Mouse (Mus musculus) adrenal gland, adult 18-20 months (tissue): Measurements from ENCODE around the gene Rtkn2. TPM values are rescaled to one million over a fixed set of nuclear protein-coding genes. Genes with fewer than 3 reads are reported as not detected.
"Not testable (repeated sequence)": the region's sequence is repeated elsewhere in the genome, so short reads cannot be mapped to it uniquely, and the experiment has no call there.

Source experiments
- DNase-seq, 2 experiments: peaks; one replicate each; pipeline ENCODE4 v3.0.0; 2021 to 2022; ENCODE audit warnings: low spot score in 2 of 2
- total RNA-seq, 2 experiments: library from RNA; stranded (reverse); gene quantifications; 1 replicate in 1 of 2; 2 replicates in 1 of 2; pipeline ENCODE4 v1.2.3; 2021

The Rtkn2 gene
- total RNA-seq, 2 experiments from 2014 or later, result 0.13 to 0.27 TPM

DNA sequence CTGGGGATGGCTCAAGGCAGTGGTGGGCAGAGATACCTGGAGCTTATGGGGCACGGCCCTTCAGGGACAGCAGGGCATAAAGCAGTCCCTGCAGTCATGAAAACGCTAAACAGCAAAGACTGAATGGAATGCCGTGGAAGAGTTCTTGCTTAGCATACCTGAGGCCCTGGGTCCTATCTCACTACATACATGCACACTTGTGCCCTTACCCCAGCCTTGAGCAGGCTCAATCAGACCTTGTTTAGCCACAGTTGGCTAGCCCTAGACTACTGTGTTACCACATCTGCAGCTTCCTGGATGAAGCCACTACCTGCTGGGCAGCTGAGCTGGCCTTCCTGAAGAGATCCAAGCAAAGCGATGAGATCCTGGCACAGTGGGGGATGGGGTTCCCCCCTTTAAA, 93.3 kb downstream of the Rtkn2 start:
- no peak for DNase-seq

DNA sequence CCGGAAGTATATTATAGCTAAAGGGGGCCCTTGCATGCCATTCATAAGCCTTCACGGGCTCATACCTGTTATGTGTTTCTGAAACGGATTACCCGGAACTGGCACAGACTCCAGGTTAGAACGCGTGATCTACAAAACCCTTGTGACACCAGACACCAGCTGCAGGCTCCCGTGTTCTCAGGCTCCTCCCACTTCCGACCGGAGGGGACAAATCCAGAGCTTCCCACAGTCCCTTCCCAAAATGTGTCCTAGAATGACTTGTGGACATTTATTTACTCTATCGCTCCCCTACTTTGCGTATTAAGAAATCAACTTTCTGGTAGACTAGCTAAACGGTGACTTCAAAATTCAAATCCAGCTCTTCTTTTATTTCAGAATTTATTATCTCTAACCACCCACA, 94.9 kb downstream of the Rtkn2 start:
- DNase-seq, result no peak

DNA sequence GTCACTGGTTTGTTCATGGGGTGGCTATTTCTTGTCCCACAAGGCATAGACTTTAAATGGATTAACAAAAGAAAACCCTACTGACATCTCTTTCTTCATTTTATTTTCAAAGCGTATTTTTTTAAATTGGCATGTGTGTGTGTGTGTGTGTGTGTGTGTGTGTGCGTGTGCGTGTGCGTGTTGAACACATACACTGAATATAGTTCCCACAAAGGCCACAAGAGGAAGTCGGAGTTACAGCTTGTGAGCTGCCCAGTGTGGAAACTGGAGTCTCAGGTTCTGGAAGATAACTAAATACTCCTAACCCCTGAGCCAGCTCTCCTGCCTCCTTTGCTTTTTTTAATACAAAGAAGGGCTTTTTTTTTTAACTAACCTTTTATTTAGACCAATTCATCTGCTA, 95.8 kb downstream of the Rtkn2 start:
- no peak for DNase-seq

DNA sequence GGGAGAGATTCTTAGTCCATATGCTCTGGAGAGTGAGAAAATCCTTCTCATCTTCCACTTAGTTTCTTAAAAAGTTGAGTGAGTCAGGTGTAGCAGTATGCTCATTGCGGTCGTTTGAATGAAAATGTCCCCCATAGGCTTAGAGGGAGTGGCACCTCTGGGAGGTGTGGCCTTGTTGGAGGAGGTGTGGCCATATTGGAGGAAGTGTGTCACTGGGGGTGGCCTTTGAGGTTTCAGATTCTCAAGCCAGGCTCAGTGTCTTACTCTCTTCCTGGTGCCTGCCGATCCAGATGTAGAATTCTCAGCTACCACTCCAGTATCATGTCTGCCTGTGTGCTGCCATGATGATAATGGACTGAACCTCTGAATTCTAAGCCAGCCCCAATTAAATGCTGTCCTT, 99.3 kb downstream of the Rtkn2 start:
- DNase-seq, result no peak

DNA sequence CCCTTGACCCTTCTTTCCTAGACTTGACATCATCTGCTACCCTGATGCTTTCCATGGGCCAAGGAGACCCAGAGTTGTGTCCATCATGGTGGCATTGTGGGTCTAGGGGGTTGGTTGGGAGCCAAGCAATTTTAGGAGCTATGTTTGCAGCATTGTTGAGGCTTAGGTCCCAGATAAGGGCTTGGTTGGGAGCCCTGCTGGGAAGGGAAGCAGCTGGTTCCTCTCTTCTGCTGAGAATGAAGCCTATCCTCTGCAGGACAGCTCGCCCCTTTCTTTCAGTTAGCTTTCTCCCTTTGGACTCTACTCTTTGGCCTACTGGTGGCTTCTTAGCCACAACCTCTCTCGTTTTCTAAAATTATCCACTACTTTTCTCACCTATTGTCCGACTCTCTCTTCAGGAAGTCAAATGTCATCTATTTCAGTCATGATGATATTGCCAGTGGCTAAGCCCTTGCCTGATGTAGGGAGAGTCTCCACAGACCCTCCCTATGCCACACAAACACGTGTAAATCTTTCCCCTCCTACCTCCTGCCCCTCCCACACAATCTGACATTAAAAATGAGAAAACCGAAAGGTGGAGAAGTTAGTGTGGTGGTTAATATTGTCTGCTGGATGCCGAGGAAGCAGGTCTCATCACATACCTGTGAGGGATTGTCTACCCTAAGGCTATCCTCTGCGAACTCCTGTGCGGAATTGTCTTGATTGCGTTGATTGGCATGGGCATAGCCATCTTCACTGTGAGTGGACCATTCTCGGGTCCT, 100.7 kb downstream of the Rtkn2 start:
- no peak for DNase-seq

DNA sequence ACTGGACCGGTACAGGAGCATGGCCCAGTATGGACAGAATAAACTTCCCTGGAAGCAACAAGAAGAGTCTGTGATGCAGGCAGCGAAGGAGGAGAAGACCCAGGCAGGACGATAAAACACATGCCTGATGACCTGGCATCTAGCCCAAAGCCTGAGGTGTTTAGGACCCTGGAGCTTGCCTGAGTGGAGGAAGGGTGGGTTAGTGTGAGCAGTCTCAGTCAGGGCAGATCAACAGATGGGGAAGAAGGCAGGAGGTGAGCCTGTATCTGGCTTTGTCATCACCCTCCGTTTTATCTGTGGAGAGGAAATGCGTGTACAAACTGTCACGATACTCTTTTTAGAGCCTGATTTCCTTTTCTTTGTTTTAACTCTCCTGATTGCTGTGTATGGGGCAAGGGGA, 102.3 kb downstream of the Rtkn2 start:
- DNase-seq, result no peak

DNA sequence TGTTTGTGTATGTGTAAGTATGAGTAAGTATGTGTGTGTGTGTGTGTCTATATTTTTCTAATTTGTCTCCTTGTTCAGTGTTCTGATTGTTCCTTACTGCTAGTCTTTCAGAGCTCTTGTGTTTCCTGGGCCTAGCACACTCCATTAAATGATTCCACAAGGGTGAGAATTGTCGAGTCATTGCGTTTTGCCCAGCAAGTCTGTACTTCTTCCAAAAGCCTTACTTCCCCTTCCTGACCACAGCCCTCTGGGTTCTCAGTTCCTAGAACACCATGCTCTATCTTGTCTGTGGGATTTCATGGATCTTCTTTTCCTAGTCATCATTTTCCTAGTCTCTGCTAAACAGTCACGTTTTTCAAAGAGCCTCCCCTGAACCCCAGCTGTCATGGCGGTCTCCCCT, 106.2 kb downstream of the Rtkn2 start:
- DNase-seq, result no peak

DNA sequence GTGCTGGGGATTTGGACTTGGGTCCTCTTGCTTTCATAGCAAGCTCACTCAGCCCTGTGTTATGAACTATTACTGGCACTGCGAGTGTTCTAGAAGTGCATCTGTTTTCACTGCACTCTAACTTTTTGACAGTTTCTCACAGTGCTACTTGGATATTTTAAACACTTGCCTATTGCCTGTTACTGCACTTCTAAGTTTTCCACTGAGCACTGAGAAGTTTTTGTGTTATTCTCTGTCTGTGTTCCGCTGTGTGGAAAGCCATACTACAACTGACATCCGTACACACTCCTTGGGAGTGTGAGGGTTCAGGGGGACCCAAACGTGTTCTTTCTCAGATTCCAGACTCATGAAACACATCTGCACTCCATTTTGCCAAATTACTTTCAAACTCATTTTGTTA, 107.6 kb downstream of the Rtkn2 start:
- no peak for DNase-seq

DNA sequence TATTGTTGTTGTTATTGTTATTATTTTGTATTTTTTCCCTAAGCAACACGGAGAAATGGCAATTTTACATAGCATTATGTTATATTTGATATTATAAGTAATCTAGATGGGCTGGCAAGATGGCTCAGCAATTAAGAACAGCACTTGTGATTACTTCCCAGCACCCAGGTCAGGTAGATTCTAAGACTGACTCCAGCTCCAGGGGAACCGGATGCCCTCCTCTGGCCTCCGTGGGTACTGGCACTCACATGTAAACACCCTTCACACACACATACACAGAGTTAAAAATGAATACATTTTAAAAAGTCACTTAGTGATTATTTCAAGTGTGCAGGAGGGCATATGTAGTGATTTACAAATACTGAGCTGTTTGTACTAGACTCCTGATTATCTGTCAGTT, 108.4 kb downstream of the Rtkn2 start:
- no peak for DNase-seq

DNA sequence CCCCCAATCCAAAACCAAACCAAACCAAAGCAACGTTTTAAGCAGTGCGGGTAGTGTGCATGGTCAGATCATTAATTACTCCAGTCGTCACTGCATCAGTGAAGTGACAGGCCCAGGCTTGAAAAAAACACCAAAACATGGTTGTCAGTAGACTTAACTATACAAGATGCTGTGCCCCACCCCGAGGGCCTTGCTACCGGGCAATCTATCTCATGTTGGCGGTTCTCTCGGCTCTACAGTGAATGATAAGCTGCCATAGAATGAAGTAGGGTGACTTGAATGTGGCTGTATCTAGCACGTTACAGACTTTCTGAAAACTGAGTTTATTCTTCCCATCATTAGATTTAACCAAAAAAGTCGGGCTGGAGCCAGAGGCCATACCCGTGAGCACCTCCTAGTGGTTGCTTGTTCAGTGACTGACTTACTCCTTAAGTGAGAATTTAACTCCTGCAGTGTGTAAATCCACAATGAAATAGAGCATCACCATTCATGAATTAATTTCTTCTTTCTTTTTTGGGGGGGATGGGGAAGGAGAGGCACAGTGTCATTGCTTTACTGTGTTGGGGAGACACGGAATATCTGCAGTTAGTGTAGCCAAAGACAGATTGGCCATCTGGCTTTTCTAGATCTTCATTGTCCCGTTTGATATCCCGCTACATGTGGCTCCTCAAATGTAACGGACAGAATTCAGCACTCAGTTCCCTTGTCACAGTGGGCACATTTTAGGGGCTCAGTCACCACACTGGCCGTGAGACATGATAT, 110.2 kb downstream of the Rtkn2 start:
- no peak for DNase-seq

DNA sequence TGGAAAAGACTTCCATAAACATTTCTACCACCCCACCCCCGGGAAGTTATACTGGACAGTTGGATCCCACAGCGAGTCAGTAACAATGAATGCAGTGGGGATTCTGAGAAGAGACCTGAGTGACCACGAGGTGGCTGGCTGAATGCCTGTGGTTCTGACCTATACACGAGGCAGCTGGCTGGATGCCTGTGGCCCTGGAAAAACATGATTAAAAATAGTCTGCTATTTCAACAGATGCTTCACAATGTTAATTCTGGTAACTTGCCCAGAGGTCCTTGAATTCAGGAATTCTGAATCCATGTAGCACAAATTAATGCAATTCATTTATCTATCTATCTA, 110.8 kb downstream of the Rtkn2 start:
- peak; percentile 56 to 68 for DNase-seq

DNA sequence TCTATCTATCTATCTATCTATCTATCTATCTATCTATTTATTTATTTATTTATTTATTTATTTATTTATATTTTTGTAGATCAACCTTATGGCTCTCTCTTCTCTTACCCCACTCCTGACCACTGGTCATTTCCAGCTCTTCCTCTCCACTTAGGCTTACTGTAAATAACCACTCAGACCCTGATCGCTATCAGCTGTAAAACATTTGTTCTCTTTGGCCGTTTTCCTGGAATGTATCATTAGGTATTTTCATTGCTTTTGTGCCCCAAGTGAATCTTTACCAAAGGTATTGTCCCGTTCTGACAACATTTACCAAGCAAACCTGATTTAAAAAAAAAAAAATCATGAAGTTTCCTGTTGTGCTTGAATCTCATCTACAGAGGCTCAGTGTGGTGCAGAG, 111.2 kb downstream of the Rtkn2 start:
- no peak for DNase-seq

DNA sequence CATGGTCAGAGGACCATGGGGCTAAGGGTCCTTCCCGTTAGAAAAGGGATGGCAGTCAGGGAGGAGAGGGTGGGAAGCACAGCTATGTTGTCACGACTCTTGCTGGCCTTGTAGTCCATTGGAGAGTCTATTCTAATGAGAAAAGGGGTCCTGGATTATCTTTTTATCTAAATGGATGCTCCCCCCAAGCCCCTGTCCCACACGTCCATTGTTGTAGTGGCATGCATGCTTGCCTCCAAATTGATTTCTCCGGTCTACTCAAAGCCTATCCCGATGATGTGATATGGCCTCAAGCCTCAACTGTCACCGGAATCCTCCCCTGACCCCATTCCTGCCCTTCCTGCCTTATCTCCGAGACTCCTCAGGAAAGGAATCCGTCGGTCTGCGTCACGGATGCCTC, 111.6 kb downstream of the Rtkn2 start:
- no peak for DNase-seq

DNA sequence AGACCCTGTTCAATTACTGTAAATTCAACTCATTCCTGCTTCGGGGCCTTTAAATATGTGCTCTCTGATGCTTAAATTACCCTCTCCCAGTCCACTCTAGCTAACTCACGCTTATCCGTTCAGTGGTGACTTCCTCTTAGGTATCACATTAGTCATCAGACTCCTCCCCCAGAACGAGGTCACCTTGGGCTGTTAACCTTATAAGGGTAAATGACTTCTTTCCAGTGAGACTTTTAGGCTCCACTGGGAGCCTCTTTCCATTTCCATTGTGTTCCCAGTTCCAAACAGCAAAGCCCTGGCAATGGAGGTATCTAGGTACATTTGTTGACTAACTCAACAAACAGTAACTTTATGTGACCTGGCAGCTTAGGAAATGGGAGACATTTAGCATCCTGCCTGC, 112.5 kb downstream of the Rtkn2 start:
- DNase-seq, result no peak

DNA sequence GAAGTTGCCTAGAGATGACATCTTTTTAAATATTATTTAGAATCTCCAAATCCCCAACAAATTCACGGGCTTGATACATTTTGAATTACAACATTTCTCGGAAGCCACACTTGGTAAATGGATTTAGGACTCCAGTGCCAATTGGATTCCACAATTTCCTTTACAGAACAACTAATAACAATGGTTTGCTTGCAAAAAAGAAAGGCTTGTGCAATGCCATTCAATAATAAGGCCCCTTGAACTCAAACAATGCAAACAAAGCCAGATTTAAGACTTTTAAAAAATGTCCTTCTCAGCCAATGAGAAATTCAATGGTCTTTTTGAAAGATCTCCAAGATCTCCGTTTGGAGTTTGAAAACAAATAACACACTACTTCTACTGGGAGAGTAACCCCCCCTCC, 114.1 kb downstream of the Rtkn2 start:
- DNase-seq, result no peak

DNA sequence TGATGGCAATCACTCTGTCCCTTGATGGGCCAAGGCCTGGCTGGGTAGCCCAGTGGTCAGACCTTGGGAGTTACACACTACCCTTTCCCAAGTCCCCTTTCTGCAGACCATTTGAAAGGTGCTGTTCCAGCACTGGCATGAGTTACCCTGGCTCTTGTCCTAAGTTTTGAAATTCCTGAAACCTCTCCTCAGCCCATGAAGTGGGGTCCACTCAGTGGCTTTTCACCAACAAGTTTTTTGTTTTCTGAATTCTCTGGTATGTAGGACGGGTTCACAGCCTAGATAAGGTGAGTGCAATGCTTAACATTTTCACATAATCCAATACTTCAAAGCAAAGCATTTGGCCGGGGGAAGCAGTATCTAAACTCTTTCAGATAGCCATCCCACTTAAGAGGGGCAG, 115.8 kb downstream of the Rtkn2 start:
- no peak for DNase-seq

DNA sequence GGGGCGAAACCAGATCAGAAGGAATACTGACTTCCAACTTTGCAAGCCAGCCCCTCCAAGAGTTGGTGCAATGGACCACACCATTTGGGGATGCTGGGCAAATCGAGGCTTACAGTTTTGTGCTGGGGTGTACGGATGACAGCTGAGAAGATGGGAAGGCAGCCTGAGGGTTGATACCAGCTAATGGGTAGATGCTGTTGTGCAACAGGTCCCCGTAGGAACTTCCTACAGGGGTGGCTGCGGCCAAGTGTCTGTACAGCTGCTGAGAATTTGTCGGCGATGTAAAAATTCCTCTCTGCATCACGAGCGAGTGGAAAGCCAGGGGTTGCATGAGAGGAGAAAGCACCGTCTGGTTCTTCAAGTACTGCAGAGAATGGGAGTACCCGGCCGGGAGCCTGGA, 117.0 kb downstream of the Rtkn2 start:
- DNase-seq, result no peak

DNA sequence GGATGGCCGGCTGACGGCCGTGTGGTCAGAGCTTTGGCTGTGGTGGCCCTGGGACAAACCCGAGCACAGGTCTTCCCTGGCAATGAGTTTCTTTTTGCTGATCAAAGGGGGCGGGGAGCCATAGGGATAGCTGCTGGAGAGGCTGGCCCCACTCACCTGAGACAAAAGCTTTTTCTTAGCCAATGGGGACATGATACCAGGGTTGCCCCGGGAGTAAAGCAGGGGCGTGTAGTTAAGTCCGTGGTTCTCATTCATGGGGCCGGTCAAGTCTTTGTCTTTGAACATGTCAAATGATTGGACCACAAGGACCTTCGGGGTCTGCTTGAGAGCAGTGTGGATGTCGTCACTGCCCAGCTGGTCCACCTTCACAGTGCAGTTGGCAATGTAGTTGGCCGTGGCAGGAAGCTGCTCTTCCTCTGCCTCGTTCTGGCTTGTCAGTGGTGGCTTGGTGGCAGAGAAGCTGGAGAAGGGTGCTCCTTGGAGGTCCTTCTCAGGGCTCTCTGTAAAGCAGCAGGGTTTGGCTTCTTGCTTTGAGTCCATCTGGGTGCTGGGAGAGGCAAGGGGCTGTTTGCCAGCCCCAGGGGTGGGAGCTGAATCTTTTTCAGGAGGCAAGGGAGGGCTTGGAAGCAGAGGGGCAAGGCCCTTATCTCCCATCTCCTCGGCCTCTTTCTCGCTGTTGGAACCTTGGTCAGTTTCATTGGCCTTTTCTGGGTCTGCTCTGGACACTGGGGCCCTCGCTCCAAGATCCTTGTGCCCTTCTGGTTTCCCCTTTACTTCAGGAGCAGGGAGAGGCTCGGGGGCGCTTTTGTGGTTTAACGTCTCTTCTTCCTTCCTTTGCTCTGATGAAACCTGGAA, 118.7 kb downstream of the Rtkn2 start:
- DNase-seq, result no peak

DNA sequence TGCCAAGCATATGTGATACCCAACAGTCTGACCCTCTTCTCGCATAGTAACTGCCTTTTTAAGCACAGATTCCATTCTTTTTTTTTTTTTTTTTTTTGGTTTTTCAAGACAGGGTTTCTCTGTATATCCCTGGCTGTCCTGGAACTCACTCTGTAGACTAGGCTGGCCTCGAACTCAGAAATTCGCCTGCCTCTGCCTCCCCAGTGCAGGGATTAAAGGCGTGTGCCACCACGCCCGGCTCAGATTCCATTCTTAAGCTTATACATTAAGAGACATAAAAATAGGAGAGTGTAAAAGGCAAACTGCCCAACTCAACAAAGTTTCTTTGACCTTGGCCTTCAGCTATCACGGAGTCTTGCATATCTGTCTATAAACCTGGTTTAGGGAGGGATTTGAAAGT, 120.4 kb downstream of the Rtkn2 start:
- DNase-seq, result not testable (repeated sequence)

DNA sequence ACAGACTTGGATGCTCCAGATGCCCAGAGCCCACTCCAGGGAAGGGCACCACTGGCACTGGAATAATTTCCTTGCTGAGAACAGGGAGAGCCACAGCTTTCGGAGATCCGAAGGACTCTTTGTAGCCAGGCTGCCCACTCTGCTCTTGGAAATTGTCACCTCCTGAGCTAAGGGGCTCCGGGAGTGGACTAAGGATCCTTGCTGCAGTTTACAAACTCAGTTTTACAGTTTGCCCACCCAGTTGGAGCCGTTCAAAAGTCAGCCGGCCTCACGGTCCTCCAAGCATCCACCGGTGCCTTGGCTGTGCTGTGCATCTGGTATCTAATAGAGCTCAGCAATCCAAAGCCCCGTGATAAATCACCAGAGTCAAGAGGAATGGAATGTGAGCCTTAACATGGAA, 121.1 kb downstream of the Rtkn2 start:
- DNase-seq, result no peak

DNA sequence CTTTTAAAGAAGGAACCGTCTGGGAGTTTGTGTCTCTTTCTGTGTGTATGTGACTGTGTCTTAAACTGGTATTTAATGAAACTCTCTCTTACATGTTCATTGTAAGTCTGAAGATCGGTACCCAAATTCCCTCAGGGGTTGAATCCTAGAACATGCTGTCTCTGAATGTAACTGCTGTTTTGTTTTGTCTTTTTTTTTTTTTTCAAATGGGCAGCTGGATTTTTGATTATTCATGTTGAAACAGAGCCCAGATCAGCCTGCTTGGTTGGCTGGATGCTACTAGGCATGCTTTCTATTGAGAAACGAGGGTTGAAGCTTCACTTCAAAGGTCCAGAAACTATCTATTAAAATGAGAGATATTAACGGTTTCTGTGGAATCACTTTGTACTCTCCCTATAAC, 121.9 kb downstream of the Rtkn2 start:
- DNase-seq, result no peak

DNA sequence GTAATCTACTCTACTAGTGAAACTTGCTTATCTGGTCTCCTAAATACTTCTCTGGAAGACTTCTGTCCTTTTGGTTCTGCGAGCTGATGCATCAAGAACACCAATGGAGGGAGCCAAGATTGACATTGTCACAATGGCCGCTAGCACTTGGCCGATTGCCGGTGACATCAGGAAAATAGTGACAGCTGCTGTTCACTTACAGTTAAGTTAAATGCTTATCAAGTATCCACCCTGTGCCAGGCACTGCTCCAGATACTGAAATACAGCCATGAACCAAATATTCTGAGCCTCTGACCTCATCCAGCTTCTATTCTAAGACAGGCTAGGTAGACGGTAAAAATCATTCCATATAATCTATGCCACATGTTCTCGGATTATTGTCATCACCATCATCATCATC, 123.2 kb downstream of the Rtkn2 start:
- no peak for DNase-seq
